Comparison of ENCODE assay signal across 20 mouse cellular contexts in genomic region chr5:129208845-129209244, GRCm38 (mm10).
DNase-seq lines count a peak whose midpoint lies in the region; ATAC-seq lines count a peak whose summit lies in the region.
"Had no signal": no experiment of that assay in that cellular context is flagged by ENCODE, and none has a peak within 500 bp of the region (broad histone marks: within the 10 kb centered on the region; RNA-seq: fewer than 3 reads in every experiment).

No protein-coding gene starts in this region.

- H3K27ac ChIP-seq in kidney, embryonic 16.5 days (ENCODE audit: low read length): no peak overlapping the region
- H3K27ac ChIP-seq: embryonic facial prominence, embryonic 15.5 days; forebrain, embryonic 13.5 days; heart, adult 2 months; heart, embryonic 15.5 days; hindbrain, embryonic 14.5 days had no signal

- H3K27me3 ChIP-seq in kidney, embryonic 16.5 days (ENCODE audit: insufficient read depth, low read length): no peaks in the 10 kb centered on the region; the same call in 1 of the 2 replicates
- H3K27me3 ChIP-seq: CH12.LX; embryonic facial prominence, embryonic 15.5 days; forebrain, embryonic 13.5 days; heart, embryonic 15.5 days had no signal

- no peak overlapping the region for H3K4me3 ChIP-seq in kidney, embryonic 16.5 days (ENCODE audit: low read length)
- H3K4me3 ChIP-seq: embryonic facial prominence, embryonic 15.5 days; forebrain, embryonic 13.5 days; heart, adult 2 months; heart, embryonic 15.5 days had no signal

- peaks cover 6% of the 10 kb centered on the region for H3K9me3 ChIP-seq in kidney, embryonic 16.5 days (ENCODE audit: low read length)
- H3K9me3 ChIP-seq: embryonic facial prominence, embryonic 15.5 days; forebrain, embryonic 13.5 days; heart, embryonic 15.5 days had no signal

- no peak for DNase-seq in frontal cortex, postnatal 36 days (ENCODE audit: low spot score in 2 of 2)
- DNase-seq in kidney, postnatal 36 days: no peak
- peak; percentile 18 for DNase-seq in 3T3-L1 (ENCODE audit: low read depth, low spot score)
- no peak for DNase-seq in left cerebral cortex, adult 11 months (ENCODE audit: low spot score)
- DNase-seq: adrenal gland, adult 2 months; adrenal gland, postnatal 25 days; cerebellum, adult 2 months; cerebellum, postnatal 10 days; gastrocnemius, postnatal 10 days; heart, adult 2 months; heart, postnatal 14 days had no signal

- peaks cover 18% of the 10 kb centered on the region; the same call in 1 of the 2 replicates for H3K4me1 ChIP-seq in kidney, embryonic 16.5 days (ENCODE audit: insufficient read depth, low read length)
- H3K4me1 ChIP-seq: embryonic facial prominence, embryonic 15.5 days; heart, embryonic 15.5 days had no signal

- H3K9ac ChIP-seq in kidney, embryonic 16.5 days (replicated peaks; ENCODE audit: low read length): no peak overlapping the region
- H3K9ac ChIP-seq: embryonic facial prominence, embryonic 15.5 days; forebrain, embryonic 13.5 days; heart, embryonic 15.5 days; hindbrain, embryonic 14.5 days had no signal

- WGBS in kidney, embryonic 16.5 days: 49% methylated on average over 4 of the region's 4 CpGs

- no peaks in the 10 kb centered on the region for H3K36me3 ChIP-seq in kidney, embryonic 16.5 days (ENCODE audit: insufficient read depth, low read length)
- H3K36me3 ChIP-seq: embryonic facial prominence, embryonic 15.5 days; heart, embryonic 15.5 days had no signal

- ATAC-seq in frontal cortex, adult (ENCODE audit: low TSS enrichment): peak; percentile 72
- peak; percentile 62 for ATAC-seq in kidney, embryonic 16.5 days (ENCODE audit: low FRiP score, low TSS enrichment)
- ATAC-seq in erythroblast, adult 5-6 weeks (replicated peaks; ENCODE audit: low FRiP score, poor library complexity, severe bottlenecking): 0 out of 2 replicates have a peak, but pooled peaks have one; percentile 11
- ATAC-seq: forebrain, embryonic 13.5 days had no signal

- no peak overlapping the region for H3K4me2 ChIP-seq in kidney, embryonic 16.5 days (replicated peaks; ENCODE audit: low read depth, low read length)
- H3K4me2 ChIP-seq: embryonic facial prominence, embryonic 15.5 days; forebrain, embryonic 13.5 days; heart, embryonic 11.5 days; heart, embryonic 15.5 days; hindbrain, embryonic 14.5 days had no signal

Comparison
In these comparisons a context has a peak if more than half of its experiments do, and no peak if none do; other contexts are left out.
1. ATAC-seq: peak in every context shown above with its lines; median percentile 72 in frontal cortex, adult; 62 in kidney, embryonic 16.5 days; 11 in erythroblast, adult 5-6 weeks.